Mouse (Mus musculus) kidney, embryonic 15.5 days (tissue): ENCODE measurements around the gene Slc5a11. TPM values are rescaled to one million over a fixed set of nuclear protein-coding genes. Genes with fewer than 3 reads are reported as not detected.

ENCODE experiments used
- polyA plus RNA-seq: library from polyadenylated mRNA; unstranded; fragments of >200 nt; fragmentation: Nextera tagmentation; extraction: Ambion mirVana; gene quantifications from 2 replicates; pipeline ENCODE4 v1.2.1, GENCODE M21; 2015

The Slc5a11 gene
- polyA plus RNA-seq, 1 experiment from 2014 or later: 3.1 TPM

Other genes starting within 250 kb of the Slc5a11 start
- gene Rbbp6, start 249.1 kb upstream of the Slc5a11 start, polyA plus RNA-seq: 30.6 and 31.9 TPM in 2 replicates
- gene Tnrc6a, start 90.9 kb upstream of the Slc5a11 start, polyA plus RNA-seq: 52.3 and 57.0 TPM in 2 replicates
- 54.5 and 54.9 TPM in 2 replicates for gene Lcmt1, start 155.0 kb downstream of the Slc5a11 start, polyA plus RNA-seq
- 23.7 and 25.2 TPM in 2 replicates for gene Arhgap17, start 155.1 kb downstream of the Slc5a11 start, polyA plus RNA-seq
- gene Aqp8, start 247.5 kb downstream of the Slc5a11 start, polyA plus RNA-seq: 0.48 TPM in 1 of 2 replicates, not detected in the other